Mouse (Mus musculus): ENCODE measurements at regions not wholly inside any gene's neighbourhood (a gene's known extent, or its start where the extent isn't known, plus 50 kb on each side); places are given as distances from the start of the nearest gene placed in this dataset.

- TF ChIP-seq CTCF (IDR thresholded peaks at IDR 0.05; ENCODE audit: control insufficient read depth, insufficient read depth, insufficient replicate concordance, low read depth, low read length) (no peak), POLR2A (IDR thresholded peaks at IDR 0.05; ENCODE audit: control insufficient read depth, low read depth, low read length) (no peak)
Observed at GRCm38 (mm10) chr8:96040216-96040615, 151.9 kb upstream of the Got2 start.
